Mouse (Mus musculus): ENCODE measurements around the gene Adora2a.

DNA sequence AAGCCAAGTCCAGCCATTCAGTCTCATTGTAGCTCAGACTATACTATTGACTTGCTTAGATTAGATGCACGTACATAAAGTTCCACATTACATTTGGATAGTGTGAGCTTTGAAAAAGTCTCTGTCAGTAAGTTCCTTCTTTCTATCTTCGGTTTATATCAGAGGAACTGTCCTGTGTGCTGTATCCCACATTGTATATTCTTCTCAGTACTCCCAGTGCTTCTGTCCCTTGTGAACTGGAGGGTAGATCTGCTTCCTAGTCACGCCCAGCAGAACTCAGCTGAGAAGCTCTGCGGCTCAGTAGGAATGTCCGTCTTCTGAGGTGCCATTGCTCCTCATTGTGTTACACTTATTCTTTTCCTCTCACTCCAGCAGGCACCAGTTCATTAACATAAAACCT, 18.1 kb upstream of the Adora2a start:
- TF ChIP-seq GATA1 (IDR thresholded peaks at IDR 0.05; ENCODE audit: borderline replicate concordance, low read length): no peak
- no peak for TF ChIP-seq FLI1 (IDR thresholded peaks at IDR 0.05; ENCODE audit: low read length)
